Mouse (Mus musculus) layer of hippocampus, adult 2 months (tissue): ENCODE results near the gene Plppr3. TPM values are rescaled to one million over a fixed set of nuclear protein-coding genes. Genes with fewer than 3 reads are reported as not detected.

Source experiments
- DNase-seq, 2 experiments: peaks; one replicate each; pipeline ENCODE4 v3.0.0; 2022; ENCODE audit warnings: low spot score in 2 of 2
- H3K27ac ChIP-seq: fragments of 200-600 bp; 2 replicates; pipeline ENCODE4 v1.8.1; 2022
- H3K4me3 ChIP-seq: fragments of 200-600 bp; 2 replicates; pipeline ENCODE4 v1.8.1; 2022; ENCODE audit warnings: mild to moderate bottlenecking
- CTCF ChIP-seq: fragments of 200-600 bp; conservative IDR thresholded peaks from 2 replicates; pipeline ENCODE4 v1.8.1; 2022; ENCODE audit warnings: antibody characterized with exemption, mild to moderate bottlenecking, moderate library complexity
- total RNA-seq, 2 experiments: library from RNA; stranded (reverse); gene quantifications; 2 replicates each; pipeline ENCODE4 v1.2.3; 2021

The Plppr3 gene
- total RNA-seq, 2 experiments from 2014 or later: 33.7 to 37.1 TPM

DNA sequence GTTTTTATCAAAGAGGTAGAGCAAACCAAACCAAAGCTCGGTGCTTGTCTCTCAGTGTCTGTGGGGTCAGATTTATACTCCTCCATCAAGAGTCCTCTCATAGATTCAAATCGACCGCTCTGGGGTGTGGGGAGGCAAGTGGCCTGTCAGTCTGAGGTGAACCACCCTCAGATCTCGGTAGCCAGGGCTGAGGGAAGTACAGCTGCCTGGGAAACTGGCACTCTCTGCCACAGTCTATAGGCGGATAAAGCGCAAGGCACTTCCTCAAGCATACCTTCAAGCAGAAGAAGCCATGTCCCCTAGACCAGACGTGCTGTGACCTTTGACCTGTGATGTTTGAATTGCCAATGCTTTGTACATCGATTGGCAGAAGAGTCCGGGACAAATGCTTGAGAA is 41.6 kb downstream of the Plppr3 start:
- DNase-seq: no peak
- H3K27ac ChIP-seq: no peak overlapping the region
- H3K4me3 ChIP-seq: no peak overlapping the region
- no peak for TF ChIP-seq CTCF

DNA sequence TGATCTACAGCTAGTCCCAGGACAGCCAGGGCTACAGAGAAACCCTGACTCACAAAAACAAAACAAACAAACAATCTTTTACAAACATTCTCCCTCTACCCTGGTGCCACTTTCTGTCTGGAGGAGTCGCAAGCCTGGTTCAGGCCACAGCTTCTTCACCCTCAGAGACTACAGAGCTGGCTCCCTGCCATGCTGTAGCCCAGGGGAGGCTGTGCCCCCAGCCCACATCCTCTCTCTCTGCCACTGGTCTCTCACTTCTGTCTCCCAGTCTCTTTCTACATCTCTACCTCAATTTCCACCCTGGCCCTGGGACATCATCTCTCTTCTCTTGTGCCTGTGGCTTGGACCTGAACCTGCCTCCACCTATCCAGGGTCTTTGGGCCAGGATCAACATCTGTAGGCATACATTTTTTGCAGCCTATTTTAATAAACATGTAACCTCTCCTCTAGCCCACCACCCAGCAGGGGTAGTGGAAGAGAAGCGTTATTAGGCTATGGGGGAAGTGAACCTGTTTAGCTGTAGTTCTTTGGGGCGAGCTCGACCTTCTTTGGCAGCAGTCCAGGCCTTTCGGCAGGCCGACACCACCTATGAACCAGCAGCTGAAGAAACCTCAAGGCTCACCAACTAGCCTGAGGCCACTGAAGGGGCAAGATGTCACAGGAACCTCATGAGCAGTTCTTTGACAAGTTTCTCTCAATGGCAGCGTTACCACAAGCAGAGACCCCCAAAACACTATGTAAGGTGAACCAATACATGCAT is 42.2 kb downstream of the Plppr3 start:
- no peak for DNase-seq
- Histone ChIP-seq H3K27ac (no peak overlapping the region), H3K4me3 (no peak overlapping the region)
- TF ChIP-seq CTCF: no peak

DNA sequence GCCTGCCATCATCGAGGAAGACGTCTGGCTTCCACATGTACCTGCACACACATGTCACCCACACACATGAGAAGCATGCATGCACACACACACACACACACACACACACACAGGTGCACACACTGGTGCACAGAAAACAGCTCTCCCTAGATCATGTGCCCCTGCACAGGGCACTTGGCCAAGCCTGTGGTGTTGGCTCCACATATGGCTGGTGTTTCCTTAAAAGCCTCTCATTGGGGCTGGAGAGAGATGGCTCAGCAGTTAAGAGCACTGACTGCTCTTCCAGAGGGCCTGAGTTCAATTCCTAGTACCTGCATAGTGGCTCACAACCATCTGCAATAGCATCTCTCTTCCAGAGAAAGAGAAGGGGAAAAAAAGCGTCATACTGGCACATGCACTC is 42.9 kb downstream of the Plppr3 start:
- DNase-seq: no peak
- Histone ChIP-seq H3K4me3 (no peak overlapping the region), H3K27ac (no peak overlapping the region)
- no peak for TF ChIP-seq CTCF

DNA sequence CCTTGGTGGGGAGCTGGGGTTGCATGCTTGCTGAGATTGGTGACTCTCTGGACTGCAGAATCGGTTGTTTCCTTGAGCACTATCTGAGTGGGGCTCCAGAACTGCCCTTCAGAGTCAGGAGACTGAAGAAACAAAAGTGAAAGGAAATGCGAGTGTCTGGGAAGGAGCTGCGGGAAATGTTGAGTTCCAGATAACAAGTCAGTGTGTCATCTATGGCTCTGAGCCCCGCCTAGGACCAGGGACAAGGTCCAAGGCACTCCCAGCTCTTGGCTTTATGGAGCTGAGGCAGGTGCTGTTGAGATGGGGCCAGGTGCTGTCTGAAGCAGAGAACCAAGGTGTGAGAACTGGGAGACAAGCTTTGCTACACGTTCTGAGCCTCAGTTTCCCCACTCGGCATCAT is 50.0 kb downstream of the Plppr3 start:
- DNase-seq: no peak
- no peak overlapping the region for H3K4me3 ChIP-seq
- no peak for TF ChIP-seq CTCF
- H3K27ac ChIP-seq: no peak overlapping the region

- Histone ChIP-seq H3K4me3 (no peak overlapping the region), H3K27ac (no peak overlapping the region)
- no peak for DNase-seq
- no peak for TF ChIP-seq CTCF
Observed at GRCm38 (mm10) chr10:79823011-79823410, 51.4 kb downstream of the Plppr3 start.

DNA sequence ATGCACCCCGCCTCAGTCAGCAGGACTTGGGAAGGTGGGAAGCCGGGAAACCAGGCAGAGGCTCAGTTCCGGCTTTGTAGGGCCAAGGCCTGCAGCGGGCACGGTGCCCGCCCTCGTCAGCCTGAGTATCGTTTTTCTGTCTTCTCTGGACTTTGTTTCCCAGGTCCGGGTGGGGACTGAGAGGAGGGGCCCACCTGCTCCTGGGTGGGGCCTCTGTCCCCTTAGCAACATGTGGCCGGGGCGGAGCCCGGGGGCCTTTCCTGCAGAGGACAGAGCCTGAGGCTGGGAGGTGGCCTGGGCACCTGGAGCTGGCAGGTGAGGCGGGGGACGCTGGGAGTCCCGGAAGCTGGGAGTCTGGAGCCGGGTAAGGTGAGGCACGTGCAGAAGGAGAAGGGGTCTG is 52.1 kb downstream of the Plppr3 start:
- no peak overlapping the region for H3K27ac ChIP-seq
- DNase-seq: no peak
- H3K4me3 ChIP-seq: no peak overlapping the region
- TF ChIP-seq CTCF: no peak

DNA sequence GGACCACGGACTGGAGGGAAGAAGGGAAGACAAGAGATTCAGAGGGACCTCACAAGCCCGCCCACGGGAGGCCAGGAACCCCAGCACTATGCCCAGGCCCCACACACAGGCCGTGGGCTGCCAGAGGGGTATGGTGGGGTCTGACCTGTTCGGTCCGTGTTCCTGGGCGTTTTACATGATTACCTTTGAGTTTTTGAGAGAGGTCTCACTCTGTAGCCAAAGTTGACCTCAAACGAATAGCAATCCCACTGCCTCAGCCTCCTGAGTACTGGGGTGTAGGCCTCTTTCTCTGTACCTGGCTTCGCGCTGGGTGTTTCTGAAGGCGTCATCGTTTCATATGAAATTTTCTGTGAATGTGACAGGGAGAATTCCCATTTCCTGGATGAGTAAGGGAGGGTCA is 52.7 kb downstream of the Plppr3 start:
- H3K27ac ChIP-seq: no peak overlapping the region
- DNase-seq: no peak
- H3K4me3 ChIP-seq: no peak overlapping the region
- no peak for TF ChIP-seq CTCF

DNA sequence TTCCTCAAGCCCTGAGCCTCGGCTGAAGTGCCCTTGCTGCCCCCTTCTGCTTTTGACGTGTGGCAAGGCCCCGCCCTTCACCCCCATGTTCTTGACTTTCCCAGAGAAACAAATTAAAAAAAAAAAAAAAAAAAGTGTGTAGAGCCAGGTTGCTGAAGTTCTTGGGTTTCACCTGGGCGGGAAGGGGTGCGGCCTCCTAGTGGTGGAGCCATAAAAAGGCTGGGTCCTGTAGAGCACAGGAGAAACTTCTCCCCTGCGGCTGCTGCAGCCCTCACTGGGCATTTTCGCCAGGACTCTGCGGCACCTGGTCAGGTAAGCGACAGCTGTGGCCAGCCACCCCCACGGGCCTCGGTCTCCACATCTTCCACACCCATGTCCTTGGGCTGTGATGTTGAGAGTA is 53.7 kb downstream of the Plppr3 start, which contains the start of gene Misp:
TSS of gene Misp (plus strand) at position 208 of the 400 bp plus-strand sequence.
- peak; percentile 54 for TF ChIP-seq CTCF
- Histone ChIP-seq H3K27ac (no peak within 1 kb of the TSS), H3K4me3 (no peak within 1 kb of the TSS)
- DNase-seq: no peak

GRCm38 (mm10) chr10:79820277-79820676 is 54.2 kb downstream of the Plppr3 start:
- Histone ChIP-seq H3K27ac (no peak overlapping the region), H3K4me3 (no peak overlapping the region)
- TF ChIP-seq CTCF: no peak
- DNase-seq: no peak

DNA sequence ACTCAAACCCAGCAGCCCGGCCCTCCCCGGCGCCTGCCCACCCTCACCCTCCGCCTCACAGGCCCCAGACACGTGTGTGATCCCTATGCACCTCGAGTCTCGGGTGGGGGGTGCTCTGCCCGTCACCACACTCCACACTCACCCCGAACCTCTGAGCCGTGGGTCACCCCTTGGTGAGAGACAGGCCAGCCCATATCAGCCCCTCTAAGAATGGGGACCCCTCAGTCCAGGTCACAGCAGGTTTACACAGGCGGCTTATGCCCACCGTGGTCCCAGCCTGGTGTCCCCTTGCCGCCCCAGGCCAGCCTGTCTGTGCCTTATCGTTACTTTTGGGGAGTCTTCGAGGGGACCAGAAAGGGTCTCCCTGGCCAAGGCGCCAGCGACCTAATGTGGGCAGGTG is 54.8 kb downstream of the Plppr3 start:
- H3K4me3 ChIP-seq: no peak overlapping the region
- no peak overlapping the region for H3K27ac ChIP-seq
- no peak for DNase-seq
- no peak for TF ChIP-seq CTCF

- Histone ChIP-seq H3K27ac (no peak overlapping the region), H3K4me3 (no peak overlapping the region)
- no peak for DNase-seq
- no peak for TF ChIP-seq CTCF
Observed at GRCm38 (mm10) chr10:79818225-79818624, 56.2 kb downstream of the Plppr3 start.

GRCm38 (mm10) chr10:79817111-79817510 is 57.3 kb downstream of the Plppr3 start:
- no peak overlapping the region for H3K4me3 ChIP-seq
- DNase-seq: no peak
- peak; percentile 78 for TF ChIP-seq CTCF
- no peak overlapping the region for H3K27ac ChIP-seq

GRCm38 (mm10) chr10:79815671-79816494 is 58.6 kb downstream of the Plppr3 start:
- TF ChIP-seq CTCF: no peak
- no peak for DNase-seq
- H3K27ac ChIP-seq: no peak overlapping the region
- no peak overlapping the region for H3K4me3 ChIP-seq
